ENCODE assay signal across 13 mouse cellular contexts in genomic region chr17:50506861-50507321, GRCm38 (mm10). TPM values are rescaled to one million over a fixed set of nuclear protein-coding genes. Genes with fewer than 3 reads are reported as not detected.
DNase-seq lines count a peak whose midpoint lies in the region; ATAC-seq lines count a peak whose summit lies in the region.
"Had no signal": no experiment of that assay in that cellular context is flagged by ENCODE, and none has a peak within 500 bp of the region (broad histone marks: within the 10 kb centered on the region; RNA-seq: fewer than 3 reads in every experiment).

No protein-coding gene starts in this region.

- 71% methylated on average over 13 of the region's 13 CpGs for WGBS in heart, embryonic 12.5 days

- no peak for ATAC-seq in heart, embryonic 12.5 days (ENCODE audit: insufficient number of reproducible peaks, low FRiP score)

- H3K27me3 ChIP-seq in heart, embryonic 12.5 days (replicated peaks) = 0 out of 2 replicates have a peak, but pooled peaks cover 4% of the 10 kb centered on the region
- H3K27me3 ChIP-seq: embryonic facial prominence, embryonic 15.5 days; hindbrain, embryonic 13.5 days had no signal

- intact Hi-C loops in gastrocnemius, postnatal 36 days (cut with DNase I) = loop anchor here (5.0 kb wide), 3 partner anchors 85 to 215 kb away; partner anchors contain the start of gene Dazl

- no peak overlapping the region for H3K4me3 ChIP-seq in heart, embryonic 12.5 days
- H3K4me3 ChIP-seq: embryonic facial prominence, embryonic 15.5 days; heart, embryonic 13.5 days; hindbrain, embryonic 13.5 days; left cerebral cortex, adult 2 months had no signal

- H3K4me2 ChIP-seq in heart, embryonic 12.5 days = no peak overlapping the region
- H3K4me2 ChIP-seq: embryonic facial prominence, embryonic 15.5 days; heart, embryonic 13.5 days; hindbrain, embryonic 13.5 days had no signal

- no peaks in the 10 kb centered on the region for H3K9me3 ChIP-seq in heart, embryonic 12.5 days (replicated peaks)
- H3K9me3 ChIP-seq: embryonic facial prominence, embryonic 15.5 days; heart, embryonic 13.5 days; hindbrain, embryonic 13.5 days had no signal

- H3K4me1 ChIP-seq in heart, embryonic 12.5 days (replicated peaks) = peaks cover 7% of the 10 kb centered on the region

- H3K9ac ChIP-seq in heart, embryonic 12.5 days = no peak overlapping the region
- H3K9ac ChIP-seq: embryonic facial prominence, embryonic 15.5 days; heart, embryonic 13.5 days; hindbrain, embryonic 13.5 days had no signal

- DNase-seq in gastrocnemius, postnatal 10 days = peak; percentile 19
- DNase-seq in gastrocnemius, postnatal 36 days = no peak
- peak; percentile 26 to 54 for DNase-seq in spleen, postnatal 4 days (ENCODE audit: low spot score in 2 of 2)
- DNase-seq in spleen, adult 12 weeks (ENCODE audit: low spot score) = no peak
- DNase-seq in cerebellum, postnatal 36 days = peak; percentile 46
- DNase-seq in ovary, postnatal 14 days (ENCODE audit: low spot score) = no peak
- DNase-seq: kidney, adult 11 months; thymus, adult 2 months had no signal

- H3K27ac ChIP-seq in heart, embryonic 12.5 days (ENCODE audit: poor library complexity, severe bottlenecking) = no peak overlapping the region
- H3K27ac ChIP-seq: embryonic facial prominence, embryonic 15.5 days; heart, embryonic 13.5 days; hindbrain, embryonic 13.5 days; left cerebral cortex, adult 2 months had no signal

- no peaks in the 10 kb centered on the region for H3K36me3 ChIP-seq in heart, embryonic 12.5 days
- H3K36me3 ChIP-seq: embryonic facial prominence, embryonic 15.5 days; heart, embryonic 13.5 days; hindbrain, embryonic 13.5 days had no signal

RNA-seq across cellular contexts. Expression of gene Plcl2, which starts 2.3 kb away (rescaled TPM):
- total RNA-seq in gastrocnemius, postnatal 10 days (2021) = 10 to 100 TPM; 37.7 to 38.2 TPM
- total RNA-seq in gastrocnemius, postnatal 36 days (2021) = 10 to 100 TPM; 27.5 to 31.2 TPM
- 4.6 and 5.4 TPM in 2 replicates for polyA plus RNA-seq in heart, embryonic 12.5 days (2016; fragmentation: Nextera tagmentation; extraction: Ambion mirVana)

Comparison
In these comparisons a context has a peak if more than half of its experiments do, and no peak if none do; other contexts are left out.
1. DNase-seq: peak in gastrocnemius, postnatal 10 days (single experiment), spleen, postnatal 4 days (2 of 2) and cerebellum, postnatal 36 days (2 of 2); none in gastrocnemius, postnatal 36 days (0 of 2), spleen, adult 12 weeks (single experiment) and ovary, postnatal 14 days (single experiment).